Mouse (Mus musculus) thymus, postnatal 10 days (tissue): ENCODE measurements around the gene Usp36.
A peak's percentile ranks its signal among the peaks of the same experiment; 100 is the strongest.

Experiments
- DNase-seq, 2 experiments: peaks; one replicate each; pipeline ENCODE4 v3.0.0; 2021; ENCODE audit warnings: low spot score in 2 of 2

The Usp36 gene

DNA sequence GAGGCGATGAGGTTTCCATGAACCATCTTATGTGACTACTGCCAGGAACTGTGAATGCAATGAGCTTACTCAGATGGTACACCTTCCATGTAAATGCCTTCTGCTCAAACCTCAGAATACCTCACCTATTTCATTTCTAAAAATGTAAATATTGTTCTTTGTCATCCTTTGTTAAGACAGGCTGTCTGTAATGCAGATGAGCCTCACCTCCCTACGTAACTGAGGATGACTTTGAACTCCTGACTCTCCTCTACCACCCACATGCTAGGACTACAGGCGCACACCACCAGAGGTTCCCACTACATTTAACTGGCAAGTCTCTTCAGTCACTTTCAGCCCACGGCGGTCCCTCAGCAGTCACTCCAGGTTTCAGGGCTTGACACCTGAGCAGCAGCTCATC is 67.1 kb downstream of the Usp36 start:
- DNase-seq: no peak

DNA sequence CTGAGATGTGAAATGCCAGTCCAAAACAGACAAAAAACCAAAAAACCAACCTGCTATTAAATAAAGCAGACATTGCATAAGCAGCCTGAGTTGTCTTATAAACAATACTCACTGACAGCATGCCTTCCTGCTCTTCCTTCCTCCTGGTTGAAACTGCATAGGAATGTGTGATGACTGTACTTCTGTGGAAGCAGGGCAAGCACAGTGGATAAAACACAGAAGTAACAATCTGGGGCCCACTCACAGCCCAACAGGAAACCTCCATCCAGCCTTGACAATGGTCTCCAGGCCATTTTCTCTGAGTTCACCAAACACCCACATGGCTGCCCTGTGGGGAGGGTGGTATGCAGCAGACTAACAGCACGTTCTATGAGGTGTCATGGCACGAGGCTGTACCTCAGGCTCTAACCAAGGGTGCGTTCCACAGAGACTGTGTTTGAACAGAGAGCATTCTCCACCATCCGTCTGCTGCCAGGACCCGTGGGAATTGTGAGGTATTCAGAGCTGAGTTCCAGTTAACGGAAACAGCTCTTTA is 67.6 kb downstream of the Usp36 start:
- no peak for DNase-seq

DNA sequence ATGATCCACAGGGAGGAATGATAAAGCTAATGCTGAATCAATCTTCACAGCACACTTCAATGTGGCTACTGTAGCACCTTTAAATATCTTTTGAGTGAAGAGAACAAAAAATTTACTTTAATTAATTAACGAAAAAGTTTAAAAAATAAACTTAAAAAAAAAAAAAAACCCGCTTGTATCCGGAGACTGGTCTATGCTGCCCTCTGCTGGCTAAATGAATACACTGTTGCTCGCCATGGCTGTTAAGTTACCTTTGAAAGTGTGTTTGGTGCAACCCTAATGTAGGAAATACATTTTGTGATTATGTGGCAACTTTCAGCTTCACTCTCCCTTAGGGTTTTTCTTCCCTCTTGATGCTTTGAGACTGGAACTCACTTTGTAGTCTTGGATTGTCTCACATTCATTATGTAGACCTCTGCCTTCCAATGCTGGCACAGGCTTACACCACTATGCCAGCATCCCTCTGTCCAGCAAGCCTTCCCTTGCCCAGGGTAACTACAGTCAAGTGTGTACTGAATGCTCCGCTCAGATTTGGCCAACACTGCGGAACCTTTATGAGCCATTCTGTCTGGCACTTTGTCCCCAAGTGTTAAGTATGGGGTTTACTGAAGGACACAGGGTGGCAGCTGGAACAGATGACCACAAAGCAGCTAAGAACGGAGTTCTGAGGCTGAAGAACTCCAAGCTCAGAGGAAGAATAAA is 69.3 kb downstream of the Usp36 start:
- DNase-seq: peak; percentile 47 to 86

DNA sequence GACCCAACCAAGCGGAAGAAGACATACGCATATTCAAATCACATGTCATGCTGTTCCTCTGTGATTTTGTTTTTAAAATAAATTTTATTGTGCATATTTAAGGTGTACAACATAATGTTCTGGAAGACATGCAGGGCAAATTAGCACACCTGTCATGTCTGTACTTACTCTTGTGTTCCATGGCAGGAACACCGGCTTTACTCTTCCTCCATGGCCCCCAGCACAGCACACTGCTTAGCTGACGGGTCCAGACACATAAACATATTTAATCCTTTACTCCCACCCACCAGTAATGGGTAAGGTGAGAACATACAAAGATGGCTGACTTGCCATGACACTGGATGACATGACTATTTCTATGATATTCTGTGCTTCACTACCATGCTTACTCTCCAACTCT is 71.0 kb downstream of the Usp36 start:
- DNase-seq: no peak

DNA sequence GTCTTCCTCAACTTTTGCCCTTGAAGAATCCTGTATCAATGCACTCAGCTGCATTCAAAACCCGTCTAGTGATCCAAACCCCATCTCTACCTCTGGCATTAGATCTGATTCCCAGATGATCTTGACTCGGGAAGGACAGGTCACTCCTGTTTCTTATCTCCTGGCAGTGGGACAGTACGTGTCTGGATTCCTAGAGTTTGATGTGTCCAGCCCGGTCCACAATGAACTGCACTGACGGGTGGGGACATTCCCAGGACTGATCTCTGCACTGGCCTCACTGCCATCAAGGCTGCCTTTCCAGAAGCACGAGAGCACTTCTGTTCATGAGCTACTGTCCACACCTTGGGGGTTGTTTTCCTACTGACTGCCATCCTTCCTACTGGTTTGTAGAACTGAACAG is 73.6 kb downstream of the Usp36 start:
- no peak for DNase-seq

DNA sequence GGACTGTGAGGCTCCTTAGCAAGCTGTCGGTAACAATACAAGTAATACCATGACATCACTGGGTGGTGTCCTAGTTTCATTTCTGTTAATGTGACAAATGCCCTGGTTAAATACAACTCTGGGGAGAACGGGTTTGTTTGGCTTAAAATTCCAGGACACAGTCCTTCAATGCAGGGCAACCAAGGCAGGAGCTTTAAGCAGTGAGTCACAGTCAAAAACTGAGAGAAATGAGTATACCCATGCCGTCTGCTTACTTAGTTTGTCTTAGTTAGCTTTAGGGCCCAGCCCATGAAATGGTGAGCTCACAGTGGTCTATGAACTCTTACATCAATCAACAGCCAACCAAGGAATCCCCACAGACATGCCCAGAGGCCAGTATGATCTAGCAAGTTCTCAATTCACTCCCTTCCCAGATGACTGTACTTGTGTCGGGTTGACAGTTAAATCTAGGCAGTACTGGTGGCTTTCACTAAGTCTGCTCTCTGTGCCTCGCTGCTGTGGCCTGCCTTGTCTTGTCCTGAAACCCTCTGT is 74.1 kb downstream of the Usp36 start:
- no peak for DNase-seq

DNA sequence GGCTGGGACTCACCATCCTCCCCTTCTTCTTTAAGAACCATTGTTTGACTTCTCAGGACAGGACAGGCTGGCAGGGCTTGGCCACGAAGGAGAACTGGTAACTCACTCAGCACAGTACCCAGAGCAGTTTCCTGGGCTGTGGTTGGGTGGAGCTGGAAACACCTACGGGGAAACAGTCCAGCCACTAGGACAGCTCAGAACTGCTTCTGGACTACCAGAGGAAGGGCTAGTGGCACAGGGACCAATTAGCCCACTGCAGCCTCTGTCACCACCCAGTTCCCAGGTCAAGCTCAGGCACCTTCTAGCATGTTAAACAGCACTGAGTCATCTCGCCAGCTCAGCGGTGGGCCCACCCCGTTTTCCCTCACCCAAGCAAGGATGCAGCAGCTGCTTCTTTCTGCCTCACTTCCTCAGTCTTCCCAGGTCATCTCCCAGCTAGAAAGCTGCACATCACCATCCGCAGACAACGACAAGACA is 77.4 kb downstream of the Usp36 start:
- DNase-seq: no peak

DNA sequence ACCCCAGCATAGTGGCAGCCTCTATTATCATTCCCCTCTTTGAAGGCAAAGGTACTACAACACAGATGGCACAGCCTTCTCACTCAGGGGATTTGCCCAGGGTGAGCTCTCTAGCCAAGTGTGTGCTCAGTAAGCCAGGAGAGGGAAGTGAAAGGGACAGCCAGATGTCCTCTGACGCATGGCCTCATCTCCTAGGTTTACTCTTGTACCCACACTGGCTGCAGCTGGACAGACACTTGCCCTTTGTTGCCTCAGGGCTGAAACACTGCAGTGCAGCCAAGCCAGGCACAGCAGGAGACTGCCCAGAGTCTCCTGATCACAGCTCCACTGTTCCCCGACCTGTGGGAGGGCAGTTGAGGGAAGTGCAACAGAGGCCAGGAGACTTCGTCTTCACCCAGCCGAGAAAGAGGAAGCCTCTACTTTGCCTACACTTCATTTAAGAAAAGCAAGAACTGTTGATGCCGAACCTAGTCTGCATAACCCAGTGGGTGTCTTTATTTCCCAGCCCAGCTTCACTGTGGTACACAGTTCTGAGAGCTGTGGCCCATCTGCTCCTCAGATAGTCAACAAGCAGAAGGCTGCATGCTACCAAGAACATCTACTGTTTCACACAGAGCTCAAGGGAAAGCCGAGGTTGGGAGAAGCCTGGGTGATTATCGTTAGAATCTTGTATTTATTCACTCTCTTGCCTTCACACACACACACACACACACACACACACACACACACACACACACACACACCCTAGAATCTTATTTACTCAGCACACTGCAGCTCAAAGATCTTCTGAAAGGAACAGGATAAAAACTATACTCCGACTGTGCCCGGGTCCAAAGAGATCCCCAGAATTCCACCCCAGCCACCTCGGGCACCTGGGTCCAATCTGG is 78.1 kb downstream of the Usp36 start:
- no peak for DNase-seq

DNA sequence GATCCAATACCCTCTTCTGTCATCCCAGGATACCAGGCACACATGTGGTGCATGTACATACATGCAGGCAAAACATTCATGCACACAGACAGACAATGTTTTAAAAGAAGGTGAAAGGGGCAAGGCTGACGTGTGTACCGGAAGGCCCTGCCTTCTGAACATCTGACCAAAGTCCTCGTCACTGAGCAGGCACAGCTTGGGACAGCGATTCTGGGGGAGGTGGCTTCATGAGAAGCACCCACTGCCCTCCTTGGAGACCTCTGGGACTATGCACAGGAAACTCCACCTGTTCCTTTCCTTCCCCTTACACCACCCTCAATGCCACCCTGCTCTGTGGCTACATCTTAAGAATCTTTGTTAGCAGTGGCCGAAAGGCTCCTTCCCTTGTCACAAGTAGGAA is 79.1 kb downstream of the Usp36 start:
- DNase-seq: no peak

DNA sequence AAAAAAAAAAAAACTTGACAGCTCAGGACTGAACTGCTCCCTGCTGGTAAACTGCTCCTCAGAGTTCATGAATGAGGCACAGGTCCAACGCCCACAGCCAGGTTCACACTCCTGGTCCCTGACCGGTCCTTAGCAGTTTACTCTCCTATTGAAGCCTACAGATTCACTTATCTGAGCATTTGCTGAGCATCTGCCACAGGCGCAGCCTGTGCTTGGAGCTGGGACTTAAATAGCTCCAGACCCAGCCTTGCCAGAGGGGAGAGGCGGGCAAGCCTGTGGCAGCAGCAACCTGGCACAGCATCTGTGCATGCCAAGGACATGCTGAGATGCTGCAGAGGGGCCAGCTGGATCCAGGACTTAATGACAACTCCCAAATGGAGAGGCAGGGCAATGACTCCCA is 79.9 kb downstream of the Usp36 start:
- no peak for DNase-seq
